Comparison of ENCODE assay signal across 10 mouse cellular contexts in genomic region chr9:37101059-37101940, GRCm38 (mm10). TPM values are rescaled to one million over a fixed set of nuclear protein-coding genes. Genes with fewer than 3 reads are reported as not detected.
DNase-seq lines count a peak whose midpoint lies in the region; ATAC-seq and TF ChIP-seq lines count a peak whose summit lies in the region.
"Had no signal": no experiment of that assay in that cellular context is flagged by ENCODE, and none has a peak within 500 bp of the region (broad histone marks: within the 10 kb centered on the region; RNA-seq: fewer than 3 reads in every experiment).

No protein-coding gene starts in this region.

- no peaks in the 10 kb centered on the region for H3K9me3 ChIP-seq in embryonic facial prominence, embryonic 11.5 days (replicated peaks; ENCODE audit: control insufficient read depth, low read length)
- no peaks in the 10 kb centered on the region for H3K9me3 ChIP-seq in hindbrain, embryonic 13.5 days
- no peaks in the 10 kb centered on the region for H3K9me3 ChIP-seq in neural tube, embryonic 15.5 days (replicated peaks)
- H3K9me3 ChIP-seq: forebrain, embryonic 15.5 days had no signal

- intact Hi-C loops in left cerebral cortex, adult 2 months (cut with DNase I) = no loop called here
- intact Hi-C loops in left cerebral cortex, postnatal 14 days (cut with DNase I) = no loop called here
- intact Hi-C loops in left cerebral cortex, postnatal 4 days (cut with DNase I) = no loop called here

- no peaks in the 10 kb centered on the region for H3K36me3 ChIP-seq in embryonic facial prominence, embryonic 11.5 days (replicated peaks; ENCODE audit: control insufficient read depth, insufficient read depth, low read depth, low read length)
- H3K36me3 ChIP-seq in hindbrain, embryonic 13.5 days = no peaks in the 10 kb centered on the region
- no peaks in the 10 kb centered on the region for H3K36me3 ChIP-seq in neural tube, embryonic 15.5 days
- H3K36me3 ChIP-seq: forebrain, embryonic 15.5 days had no signal

- 27% methylated on average over 11 of the region's 11 CpGs for WGBS in embryonic facial prominence, embryonic 11.5 days
- WGBS in hindbrain, embryonic 13.5 days = 20% methylated on average over 11 of the region's 11 CpGs
- 32% methylated on average over 11 of the region's 11 CpGs for WGBS in neural tube, embryonic 15.5 days

- H3K4me3 ChIP-seq in left cerebral cortex, adult 2 months = no peak overlapping the region
- H3K4me3 ChIP-seq in embryonic facial prominence, embryonic 11.5 days (ENCODE audit: low read depth, low read length) = no peak overlapping the region
- no peak overlapping the region for H3K4me3 ChIP-seq in hindbrain, embryonic 13.5 days
- H3K4me3 ChIP-seq in neural tube, embryonic 15.5 days (replicated peaks) = no peak overlapping the region
- H3K4me3 ChIP-seq: forebrain, embryonic 15.5 days; myocyte had no signal

- no peaks in the 10 kb centered on the region for H3K4me1 ChIP-seq in embryonic facial prominence, embryonic 11.5 days (ENCODE audit: control insufficient read depth, insufficient read depth, low read length)
- H3K4me1 ChIP-seq in hindbrain, embryonic 13.5 days (replicated peaks) = peaks cover 46% of the 10 kb centered on the region
- H3K4me1 ChIP-seq in neural tube, embryonic 15.5 days = peaks cover 47% of the 10 kb centered on the region

- no peak for DNase-seq in left cerebral cortex, adult 2 months (ENCODE audit: extremely low spot score in 1 of 2, low spot score in 2 of 2)
- no peak for DNase-seq in left cerebral cortex, postnatal 14 days (ENCODE audit: low spot score in 2 of 2)
- no peak for DNase-seq in embryonic facial prominence, embryonic 11.5 days (ENCODE audit: low spot score)
- DNase-seq in right cerebral cortex, postnatal 10 days (ENCODE audit: low spot score in 2 of 2) = no peak
- DNase-seq in frontal cortex, postnatal 36 days (ENCODE audit: low spot score in 2 of 2) = no peak
- no peak for DNase-seq in left cerebral cortex, postnatal 4 days

- ATAC-seq in embryonic facial prominence, embryonic 11.5 days (replicated peaks; ENCODE audit: insufficient number of reproducible peaks, low FRiP score, low TSS enrichment, low read depth) = peak; percentile 51; the same call in 1 of the 2 replicates
- ATAC-seq in hindbrain, embryonic 13.5 days (ENCODE audit: low FRiP score) = peak; percentile 33; the same call in 1 of the 2 replicates
- no peak; the same call in 1 of the 2 replicates for ATAC-seq in neural tube, embryonic 15.5 days (ENCODE audit: low FRiP score)
- ATAC-seq: forebrain, embryonic 15.5 days had no signal

- H3K4me2 ChIP-seq in embryonic facial prominence, embryonic 11.5 days (ENCODE audit: low read depth, low read length) = no peak overlapping the region
- no peak overlapping the region for H3K4me2 ChIP-seq in hindbrain, embryonic 13.5 days
- no peak overlapping the region for H3K4me2 ChIP-seq in neural tube, embryonic 15.5 days
- H3K4me2 ChIP-seq: forebrain, embryonic 15.5 days had no signal

- H3K27ac ChIP-seq in left cerebral cortex, adult 2 months = peak overlapping the region; percentile 9; the same call in 1 of the 2 replicates
- no peak overlapping the region for H3K27ac ChIP-seq in embryonic facial prominence, embryonic 11.5 days (replicated peaks; ENCODE audit: low read depth, low read length)
- H3K27ac ChIP-seq in hindbrain, embryonic 13.5 days = peak overlapping the region; percentile 56
- H3K27ac ChIP-seq in neural tube, embryonic 15.5 days (replicated peaks) = peak overlapping the region; percentile 75
- H3K27ac ChIP-seq: forebrain, embryonic 15.5 days had no signal

- H3K27me3 ChIP-seq in embryonic facial prominence, embryonic 11.5 days (ENCODE audit: control insufficient read depth, insufficient read depth, low read length) = no peaks in the 10 kb centered on the region
- no peaks in the 10 kb centered on the region for H3K27me3 ChIP-seq in hindbrain, embryonic 13.5 days
- H3K27me3 ChIP-seq in neural tube, embryonic 15.5 days (replicated peaks) = no peaks in the 10 kb centered on the region
- H3K27me3 ChIP-seq: forebrain, embryonic 15.5 days had no signal

- no peak for TF ChIP-seq CTCF in left cerebral cortex, adult 2 months (IDR thresholded peaks at IDR 0.05)

- no peak overlapping the region; the same call in 1 of the 2 replicates for H3K9ac ChIP-seq in embryonic facial prominence, embryonic 11.5 days (replicated peaks; ENCODE audit: low read length)
- H3K9ac ChIP-seq in hindbrain, embryonic 13.5 days = peak overlapping the region; percentile 13; the same call in 1 of the 2 replicates
- H3K9ac ChIP-seq in neural tube, embryonic 15.5 days (replicated peaks) = no peak overlapping the region
- H3K9ac ChIP-seq: forebrain, embryonic 15.5 days had no signal

RNA-seq across cellular contexts. Expression of gene Pknox2, which starts 45.9 kb away (rescaled TPM):
- total RNA-seq in left cerebral cortex, adult 2 months (2021) = 10 to 100 TPM; 79.1 to 84.5 TPM
- total RNA-seq in left cerebral cortex, postnatal 14 days (2021) = 10 to 100 TPM; 77.8 to 78.8 TPM
- 13.2 and 14.9 TPM in 2 replicates for polyA plus RNA-seq in embryonic facial prominence, embryonic 11.5 days (2014; fragmentation: Nextera tagmentation; extraction: Ambion mirVana)
- 39.5 and 44.7 TPM in 2 replicates for polyA plus RNA-seq in hindbrain, embryonic 13.5 days (2015; fragmentation: Nextera tagmentation; extraction: Ambion mirVana)
- 46.1 and 52.3 TPM in 2 replicates for polyA plus RNA-seq in neural tube, embryonic 15.5 days (2015; fragmentation: Nextera tagmentation; extraction: Ambion mirVana)
- total RNA-seq in left cerebral cortex, postnatal 4 days (2021) = 10 to 100 TPM; 51.8 to 54.2 TPM
